Mouse (Mus musculus) left cerebral cortex, postnatal 36 days (tissue): Measurements from ENCODE around the gene Vmn2r108. TPM values are rescaled to one million over a fixed set of nuclear protein-coding genes. Genes with fewer than 3 reads are reported as not detected.
"Not testable (repeated sequence)": the region's sequence is repeated elsewhere in the genome, so short reads cannot be mapped to it uniquely, and the experiment has no call there.

Experiments used
- DNase-seq, 2 experiments: peaks; one replicate each; pipeline ENCODE4 v3.0.0; 2021 to 2022; ENCODE audit warnings: low spot score in 2 of 2, mixed read lengths in 1 of 2
- intact Hi-C: fragments of 180-260 bp; cut with DNase I; formaldehyde crosslinking; loops from one replicate; pipeline ENCODE4 v1.15.1; 2025
- total RNA-seq, 2 experiments: library from RNA; stranded (reverse); gene quantifications; 2 replicates each; pipeline ENCODE4 v1.2.3; 2021

Vmn2r108 gene
- total RNA-seq, result under 1 TPM in 1 of 2 experiments, not detected in 1; 0.07 TPM

DNA sequence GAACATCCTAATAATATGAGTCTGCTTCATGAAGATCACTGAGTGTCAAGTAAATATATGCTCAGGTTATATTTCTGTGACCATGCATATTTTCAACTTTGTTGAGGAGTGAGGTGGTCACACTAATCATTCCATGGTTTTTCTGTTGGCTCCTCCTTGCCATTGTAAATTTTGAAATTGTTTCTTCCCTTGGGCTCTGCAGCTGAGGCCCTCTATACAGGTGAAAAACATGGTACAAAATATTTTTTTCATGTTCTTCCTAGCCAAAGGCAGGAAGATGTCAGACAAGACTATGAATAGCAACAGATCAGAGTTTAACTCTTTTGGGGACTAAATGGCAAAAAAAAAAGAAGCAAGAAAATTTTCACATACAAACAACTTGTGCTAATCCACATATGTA, at the start of gene Vmn2r108:
Vmn2r108 (minus strand) TSS at position 101 of the 400 bp plus-strand sequence.
- intact Hi-C loops, result no loop called here
- no peak for DNase-seq

DNA sequence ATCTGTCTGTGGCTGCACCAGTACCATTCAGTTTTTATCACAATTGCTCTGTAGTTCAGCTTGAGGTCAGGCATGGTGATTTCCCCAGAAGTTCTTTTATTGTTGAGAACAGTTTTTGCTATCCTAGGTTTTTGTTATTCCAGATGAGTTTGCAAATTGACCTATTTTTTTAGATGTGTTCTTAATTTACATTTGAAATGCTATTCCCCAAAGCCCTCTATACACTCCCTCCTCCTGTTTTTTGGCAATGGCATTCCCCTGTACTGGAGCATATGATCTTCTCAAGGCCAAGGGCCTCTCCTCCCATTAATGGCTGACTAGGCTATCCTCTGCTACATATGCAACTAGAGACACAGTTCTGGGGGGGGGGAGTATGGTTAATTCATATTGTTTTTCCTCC, 27.1 kb upstream of the Vmn2r108 start:
- DNase-seq, intact Hi-C loops: not testable (repeated sequence)

DNA sequence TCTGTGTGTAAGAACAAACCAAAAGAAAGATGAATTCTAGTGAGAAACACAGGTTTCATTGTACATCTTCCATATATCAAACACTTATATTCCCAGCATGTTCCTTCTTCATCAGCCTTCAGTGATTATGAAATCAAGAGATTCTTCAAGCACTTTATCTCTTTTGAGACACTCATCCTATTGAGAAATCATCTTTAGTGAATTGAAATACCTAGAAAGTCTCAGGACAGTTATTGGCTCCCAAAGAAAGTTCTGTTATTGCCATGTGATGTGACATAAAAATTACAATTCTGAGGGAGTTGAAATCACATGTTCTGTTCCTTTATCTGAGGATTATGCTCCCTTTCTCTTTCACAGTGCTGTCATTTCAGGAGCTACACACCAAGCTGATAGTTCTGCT, 16.7 kb upstream of the Vmn2r108 start, which contains the start of gene Vmn1r225:
Vmn1r225 (plus strand) TSS at position 301 of the 400 bp plus-strand sequence.
- no peak for DNase-seq
- intact Hi-C loops, result no loop called here

DNA sequence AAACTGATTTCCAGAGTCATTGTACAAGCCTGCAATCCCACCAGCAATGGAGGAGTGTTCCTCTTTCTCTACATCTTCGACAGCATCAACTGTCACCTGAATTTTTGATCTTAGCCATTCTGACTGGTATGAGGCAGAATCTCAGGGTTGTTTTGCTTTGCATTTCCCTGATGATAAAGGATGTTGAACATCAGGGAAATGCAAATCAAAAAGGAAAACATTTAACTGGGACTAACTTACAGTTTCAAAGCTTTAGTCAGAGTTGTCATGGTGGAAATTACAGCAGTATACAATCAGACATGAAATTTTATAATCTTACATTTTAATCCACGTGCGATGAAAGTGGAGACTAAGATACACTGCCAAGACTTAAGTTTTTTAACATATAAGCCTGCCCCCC, 7.8 kb downstream of the Vmn2r108 start:
- intact Hi-C loops, result no loop called here

DNA sequence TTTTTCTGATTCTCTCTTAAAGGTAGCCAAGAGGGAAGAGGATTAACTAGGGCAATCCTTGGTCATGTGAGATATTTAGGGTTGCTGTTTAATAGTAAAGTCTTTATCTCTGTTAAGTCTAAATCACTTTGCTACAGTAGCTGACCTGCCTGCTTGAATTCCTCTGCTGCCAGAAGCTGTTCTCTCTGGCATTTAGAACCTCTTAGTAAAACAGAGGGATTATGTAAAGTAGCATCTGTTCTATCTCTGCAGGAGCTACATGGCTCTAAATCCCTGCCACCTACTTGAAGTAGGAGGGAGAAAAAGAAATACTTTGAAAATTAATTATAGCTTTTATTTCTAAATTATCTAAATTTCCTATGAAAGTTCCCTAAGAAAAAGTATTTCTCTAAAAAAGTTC, 41.9 kb downstream of the Vmn2r108 start:
- intact Hi-C loops, result no loop called here
- no peak for DNase-seq

More for the DNA sequence above, 7.8 kb downstream of the Vmn2r108 start:
- no peak for DNase-seq

DNA sequence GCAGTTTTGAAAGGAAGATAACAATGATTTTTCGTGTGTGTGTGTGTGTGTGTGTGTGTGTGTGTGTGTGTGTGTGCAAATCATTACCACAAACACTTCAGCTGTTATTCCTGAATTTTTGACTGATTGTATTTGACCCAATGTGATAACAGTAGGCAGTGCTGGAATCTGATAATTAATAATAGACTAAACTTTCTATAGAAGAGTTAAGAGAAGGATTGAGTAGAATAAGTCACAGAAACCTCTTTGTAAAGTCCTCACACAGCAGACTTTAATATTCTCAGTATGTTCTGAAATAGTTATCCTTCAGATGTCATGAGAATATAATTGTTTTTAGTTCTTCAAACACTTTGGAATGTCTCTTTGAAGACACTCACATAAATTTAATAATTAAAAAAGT, 67.3 kb downstream of the Vmn2r108 start, which contains the start of gene Vmn1r224:
Vmn1r224 (plus strand) TSS at position 301 of the 400 bp plus-strand sequence.
- intact Hi-C loops, result no loop called here
- no peak for DNase-seq

Other genes with a start within 250 kb of the Vmn2r108 start
- gene Vmn2r105, start 246.3 kb downstream of the Vmn2r108 start, total RNA-seq, result not detected
- gene Vmn2r106, start 195.8 kb downstream of the Vmn2r108 start, total RNA-seq, result not detected
- not detected for gene Vmn2r107, start 136.1 kb downstream of the Vmn2r108 start, total RNA-seq
- gene Vmn1r224, start 67.2 kb downstream of the Vmn2r108 start, total RNA-seq, result not detected
- not detected for gene Vmn1r225, start 16.8 kb upstream of the Vmn2r108 start, total RNA-seq
- gene Vmn2r109, start 83.4 kb upstream of the Vmn2r108 start, total RNA-seq, result not detected
- gene Vmn2r110, start 115.1 kb upstream of the Vmn2r108 start, total RNA-seq, result not detected
- not detected for gene Fpr-rs3, start 143.5 kb upstream of the Vmn2r108 start, total RNA-seq
- not detected for gene Vmn1r226, start 201.5 kb upstream of the Vmn2r108 start, total RNA-seq
- not detected for gene Vmn1r227, start 248.5 kb upstream of the Vmn2r108 start, total RNA-seq